Mouse (Mus musculus): ENCODE measurements around the gene 2410002F23Rik. TPM values are rescaled to one million over a fixed set of nuclear protein-coding genes. Genes with fewer than 3 reads are reported as not detected.

2410002F23Rik gene
- polyA plus RNA-seq, 1 experiment, result 98.9 TPM

DNA sequence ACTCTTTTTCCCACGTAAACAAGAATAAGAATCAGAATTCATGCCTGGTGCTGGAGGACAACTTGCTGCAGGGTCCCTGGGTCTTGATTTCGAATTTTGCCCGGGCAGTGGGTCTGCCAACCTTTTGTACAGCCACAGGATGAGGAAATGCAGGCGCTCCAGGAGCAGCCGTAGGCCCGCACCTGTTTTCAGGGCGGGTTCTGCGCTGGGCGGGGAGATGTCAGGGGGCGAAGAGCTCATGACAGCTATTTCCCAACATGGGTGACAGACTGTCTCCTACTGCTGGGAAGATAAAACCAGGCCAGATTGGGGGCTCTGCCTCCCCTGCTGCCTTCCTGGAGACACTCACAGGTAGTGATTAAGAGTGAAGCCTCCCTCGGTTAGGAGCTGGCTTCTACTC lies 27.6 kb downstream of the 2410002F23Rik start:
- Histone ChIP-seq H3K27ac (ENCODE audit: insufficient read depth, low read length) (no peak overlapping the region), H3K4me3 (ENCODE audit: extremely low read depth, insufficient read depth, insufficient read length) (no peak overlapping the region), H3K27me3 (ENCODE audit: control insufficient read depth, insufficient read depth, low read length) (no peaks in the 10 kb centered on the region), H3K36me3 (ENCODE audit: control insufficient read depth, insufficient read depth, low read length) (no peaks in the 10 kb centered on the region), H3K4me1 (ENCODE audit: control insufficient read depth, insufficient read depth, insufficient read length) (no peaks in the 10 kb centered on the region)
- DNase-seq (ENCODE audit: low read depth in 1 of 2, low spot score in 2 of 2), result no peak
- TF ChIP-seq POLR2A (IDR thresholded peaks at IDR 0.05; ENCODE audit: low read depth, low read length) (no peak), CTCF (IDR thresholded peaks at IDR 0.05; ENCODE audit: extremely low read depth, insufficient read depth, insufficient read length, insufficient replicate concordance) (no peak)
- 74% methylated on average over 11 of the region's 11 CpGs for WGBS

DNA sequence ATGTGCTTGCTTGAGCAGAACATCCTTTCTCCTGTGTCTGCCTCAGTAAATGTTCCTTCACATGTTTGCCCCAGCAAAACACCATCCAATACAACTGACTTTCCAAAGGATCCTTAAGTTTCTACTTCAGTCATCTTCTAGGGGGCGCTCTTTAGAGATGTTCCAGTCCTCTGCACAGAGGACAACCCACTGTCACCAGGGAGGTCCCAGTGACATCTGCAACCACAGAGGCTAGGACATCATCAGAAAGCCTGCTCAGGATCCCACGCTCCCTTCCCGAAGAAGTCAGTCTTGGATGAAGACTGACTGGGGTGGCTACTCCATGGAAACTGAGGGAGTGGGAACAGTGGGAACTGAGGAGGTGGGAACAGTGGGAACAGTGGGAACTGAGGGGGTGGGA lies 29.0 kb downstream of the 2410002F23Rik start:
- TF ChIP-seq CTCF (IDR thresholded peaks at IDR 0.05; ENCODE audit: extremely low read depth, insufficient read depth, insufficient read length, insufficient replicate concordance) (no peak), POLR2A (IDR thresholded peaks at IDR 0.05; ENCODE audit: low read depth, low read length) (no peak)
- DNase-seq (ENCODE audit: low read depth in 1 of 2, low spot score in 2 of 2), result no peak
- no peaks in the 10 kb centered on the region for H3K36me3 ChIP-seq (ENCODE audit: control insufficient read depth, insufficient read depth, low read length)
- no peaks in the 10 kb centered on the region for H3K4me1 ChIP-seq (ENCODE audit: control insufficient read depth, insufficient read depth, insufficient read length)
- 80% methylated on average over 3 of the region's 3 CpGs for WGBS
- H3K27me3 ChIP-seq (ENCODE audit: control insufficient read depth, insufficient read depth, low read length), result no peaks in the 10 kb centered on the region
- no peak overlapping the region for H3K27ac ChIP-seq (ENCODE audit: insufficient read depth, low read length)
- no peak overlapping the region for H3K4me3 ChIP-seq (ENCODE audit: extremely low read depth, insufficient read depth, insufficient read length)

DNA sequence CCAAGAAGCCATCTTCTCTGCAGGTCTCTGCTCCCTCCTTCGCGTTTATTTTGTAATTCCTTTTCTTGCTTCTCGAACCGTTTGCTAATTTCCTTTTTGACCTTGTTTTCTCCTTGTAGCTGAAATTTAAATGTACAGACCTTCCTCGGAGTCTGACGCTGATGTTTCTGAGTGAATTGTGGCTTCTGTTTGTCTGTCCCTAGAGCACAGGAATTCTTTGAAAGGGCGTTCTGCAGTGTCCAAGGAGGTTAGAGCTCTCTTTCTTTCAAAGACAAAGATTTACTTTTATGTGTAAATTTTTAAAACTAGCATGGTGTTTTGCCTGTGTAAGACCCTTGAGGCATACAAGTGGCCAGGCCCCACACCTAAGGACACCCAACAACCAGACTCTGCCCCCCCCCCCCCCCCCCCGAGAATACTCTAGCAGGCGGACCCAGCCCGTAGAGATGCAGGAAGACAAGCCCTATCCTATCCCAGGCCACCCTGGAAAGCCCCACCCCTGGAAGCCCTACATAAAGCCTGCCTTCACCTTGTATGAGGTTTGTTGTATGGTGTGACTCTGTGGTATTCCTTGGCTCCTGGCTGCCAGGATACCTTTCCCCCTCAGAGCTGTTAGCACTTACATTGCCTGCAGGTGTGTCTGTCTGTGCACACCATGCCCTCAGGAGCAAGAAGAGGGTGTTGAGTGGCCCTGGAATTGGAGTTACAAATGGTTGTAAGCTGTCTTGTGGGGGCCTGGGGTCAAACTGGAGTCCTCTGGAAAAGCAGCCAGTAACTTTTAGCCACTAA lies 30.1 kb downstream of the 2410002F23Rik start:
- Histone ChIP-seq H3K27ac (ENCODE audit: insufficient read depth, low read length) (no peak overlapping the region), H3K4me1 (ENCODE audit: control insufficient read depth, insufficient read depth, insufficient read length) (no peaks in the 10 kb centered on the region), H3K36me3 (ENCODE audit: control insufficient read depth, insufficient read depth, low read length) (no peaks in the 10 kb centered on the region), H3K4me3 (ENCODE audit: extremely low read depth, insufficient read depth, insufficient read length) (no peak overlapping the region), H3K27me3 (ENCODE audit: control insufficient read depth, insufficient read depth, low read length) (no peaks in the 10 kb centered on the region)
- TF ChIP-seq POLR2A (IDR thresholded peaks at IDR 0.05; ENCODE audit: low read depth, low read length) (no peak), CTCF (IDR thresholded peaks at IDR 0.05; ENCODE audit: extremely low read depth, insufficient read depth, insufficient read length, insufficient replicate concordance) (no peak)
- 73% methylated on average over 9 of the region's 10 CpGs for WGBS
- no peak for DNase-seq (ENCODE audit: low read depth in 1 of 2, low spot score in 2 of 2)

DNA sequence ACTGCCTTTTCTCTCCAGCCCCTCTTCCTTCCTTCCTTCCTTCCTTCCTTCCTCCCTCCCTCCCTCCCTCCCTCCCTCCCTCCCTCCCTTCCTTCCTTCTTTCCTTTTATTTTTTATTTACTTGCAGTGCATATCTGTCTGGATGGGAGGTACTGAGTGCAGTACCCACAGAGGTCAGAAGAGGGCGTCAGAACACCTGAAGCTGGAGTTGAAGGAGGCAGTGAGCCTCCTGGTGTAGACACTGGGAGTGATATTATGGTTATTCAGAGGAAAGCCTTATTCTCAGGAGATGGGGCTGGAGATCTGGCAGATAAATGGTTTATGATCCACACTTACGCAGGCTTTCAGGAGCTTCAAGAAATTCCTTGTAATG lies 30.7 kb downstream of the 2410002F23Rik start:
- Histone ChIP-seq H3K4me1 (ENCODE audit: control insufficient read depth, insufficient read depth, insufficient read length) (no peaks in the 10 kb centered on the region), H3K36me3 (ENCODE audit: control insufficient read depth, insufficient read depth, low read length) (no peaks in the 10 kb centered on the region), H3K4me3 (ENCODE audit: extremely low read depth, insufficient read depth, insufficient read length) (no peak overlapping the region), H3K27me3 (ENCODE audit: control insufficient read depth, insufficient read depth, low read length) (no peaks in the 10 kb centered on the region), H3K27ac (ENCODE audit: insufficient read depth, low read length) (no peak overlapping the region)
- DNase-seq (ENCODE audit: low read depth in 1 of 2, low spot score in 2 of 2), result peak; percentile 22 to 53
- no peak for TF ChIP-seq POLR2A (IDR thresholded peaks at IDR 0.05; ENCODE audit: low read depth, low read length)
- peak; percentile 36; the same call in 1 of the 2 replicates for TF ChIP-seq CTCF (IDR thresholded peaks at IDR 0.05; ENCODE audit: extremely low read depth, insufficient read depth, insufficient read length, insufficient replicate concordance)
- 49% methylated on average over 2 of the region's 2 CpGs for whole genome bisulfite sequencing

DNA sequence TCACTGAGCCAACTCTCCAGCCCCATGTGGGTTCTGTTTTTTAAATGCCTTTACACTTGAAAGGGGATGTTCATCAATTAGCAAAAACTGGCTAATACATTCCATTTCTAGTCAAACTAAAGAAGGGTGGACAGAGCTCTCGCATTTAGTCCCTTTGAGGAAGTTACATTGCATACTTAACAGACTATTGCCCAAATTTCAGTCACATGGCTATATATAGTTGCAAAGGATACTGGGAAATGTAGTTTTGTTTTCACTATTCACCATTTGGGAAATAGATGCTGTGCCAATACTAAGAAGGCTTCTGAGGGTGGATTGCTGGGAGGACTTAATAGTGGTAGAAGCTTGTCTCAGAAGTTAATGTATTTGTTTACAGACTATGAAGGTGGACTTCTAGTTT lies 34.4 kb downstream of the 2410002F23Rik start:
- 8% methylated on average over 1 of the region's 1 CpGs for WGBS
- no peaks in the 10 kb centered on the region for H3K27me3 ChIP-seq (ENCODE audit: control insufficient read depth, insufficient read depth, low read length)
- H3K4me1 ChIP-seq (ENCODE audit: control insufficient read depth, insufficient read depth, insufficient read length), result no peaks in the 10 kb centered on the region
- DNase-seq (ENCODE audit: low read depth in 1 of 2, low spot score in 2 of 2), result no peak
- H3K4me3 ChIP-seq (ENCODE audit: extremely low read depth, insufficient read depth, insufficient read length), result no peak overlapping the region
- no peaks in the 10 kb centered on the region for H3K36me3 ChIP-seq (ENCODE audit: control insufficient read depth, insufficient read depth, low read length)
- H3K27ac ChIP-seq (ENCODE audit: insufficient read depth, low read length), result no peak overlapping the region
- TF ChIP-seq CTCF (IDR thresholded peaks at IDR 0.05; ENCODE audit: extremely low read depth, insufficient read depth, insufficient read length, insufficient replicate concordance) (no peak), POLR2A (IDR thresholded peaks at IDR 0.05; ENCODE audit: low read depth, low read length) (no peak)

- H3K27me3 ChIP-seq (ENCODE audit: control insufficient read depth, insufficient read depth, low read length), result no peaks in the 10 kb centered on the region
- no peak overlapping the region for H3K27ac ChIP-seq (ENCODE audit: insufficient read depth, low read length)
- 86% methylated on average over 7 of the region's 7 CpGs for WGBS
- DNase-seq (ENCODE audit: low read depth in 1 of 2, low spot score in 2 of 2), result no peak
- no peaks in the 10 kb centered on the region for H3K4me1 ChIP-seq (ENCODE audit: control insufficient read depth, insufficient read depth, insufficient read length)
- TF ChIP-seq POLR2A (IDR thresholded peaks at IDR 0.05; ENCODE audit: low read depth, low read length), result no peak
- no peak for TF ChIP-seq CTCF (IDR thresholded peaks at IDR 0.05; ENCODE audit: extremely low read depth, insufficient read depth, insufficient read length, insufficient replicate concordance)
- no peak overlapping the region for H3K4me3 ChIP-seq (ENCODE audit: extremely low read depth, insufficient read depth, insufficient read length)
- no peaks in the 10 kb centered on the region for H3K36me3 ChIP-seq (ENCODE audit: control insufficient read depth, insufficient read depth, low read length)
Observed at GRCm38 (mm10) chr7:44281586-44281985, 35.1 kb downstream of the 2410002F23Rik start.

GRCm38 (mm10) chr7:44287760-44288159 lies 41.2 kb downstream of the 2410002F23Rik start:
- Histone ChIP-seq H3K4me3 (ENCODE audit: extremely low read depth, insufficient read depth, insufficient read length) (no peak overlapping the region), H3K27me3 (ENCODE audit: control insufficient read depth, insufficient read depth, low read length) (no peaks in the 10 kb centered on the region), H3K36me3 (ENCODE audit: control insufficient read depth, insufficient read depth, low read length) (no peaks in the 10 kb centered on the region), H3K27ac (ENCODE audit: insufficient read depth, low read length) (no peak overlapping the region), H3K4me1 (ENCODE audit: control insufficient read depth, insufficient read depth, insufficient read length) (no peaks in the 10 kb centered on the region; the same call in 1 of the 2 replicates)
- TF ChIP-seq CTCF (IDR thresholded peaks at IDR 0.05; ENCODE audit: extremely low read depth, insufficient read depth, insufficient read length, insufficient replicate concordance), result no peak
- TF ChIP-seq POLR2A (IDR thresholded peaks at IDR 0.05; ENCODE audit: low read depth, low read length), result no peak
- WGBS, result 71% methylated on average over 7 of the region's 7 CpGs
- DNase-seq (ENCODE audit: low read depth in 1 of 2, low spot score in 2 of 2), result no peak

Measured in spleen, adult 2 months (tissue).